Mouse (Mus musculus): ENCODE measurements around the gene Paqr8. TPM values are rescaled to one million over a fixed set of nuclear protein-coding genes. Genes with fewer than 3 reads are reported as not detected.

Paqr8 gene
- total RNA-seq, 2 experiments from 2014 or later: 2.0 to 2.3 TPM

GRCm38 (mm10) chr1:20943016-20943415, 52.6 kb downstream of the Paqr8 start:
- DNase-seq (ENCODE audit: low spot score): no peak
- intact Hi-C loops (cut with DNase I): loop anchor here (10.0 kb wide), 1 partner anchor 402 kb away; the partner anchor contains the start of gene Khdc1a

- intact Hi-C loops (cut with DNase I): loop anchor here (5.0 kb wide), 1 partner anchor 126 kb away; the partner anchor contains the start of gene Tram2
- peak; percentile 88 for DNase-seq (ENCODE audit: low spot score)
Measured at GRCm38 (mm10) chr1:20951300-20951763, 60.9 kb downstream of the Paqr8 start, which contains the start of gene Efhc1. TSS of gene Efhc1 (plus strand) at chr1:20951626.

- DNase-seq (ENCODE audit: low spot score): no peak
- intact Hi-C loops (cut with DNase I): loop anchor here (5.0 kb wide), 1 partner anchor 126 kb away; the partner anchor contains the start of gene Tram2
Measured at GRCm38 (mm10) chr1:20951799-20952198, 61.4 kb downstream of the Paqr8 start.

GRCm38 (mm10) chr1:20954876-20955275, 64.5 kb downstream of the Paqr8 start:
- intact Hi-C loops (cut with DNase I): loop anchor here (5.0 kb wide), 1 partner anchor 122 kb away; the partner anchor contains the start of gene Tram2
- no peak for DNase-seq (ENCODE audit: low spot score)

- no peak for DNase-seq (ENCODE audit: low spot score)
- intact Hi-C loops (cut with DNase I): no loop called here
Measured at GRCm38 (mm10) chr1:20969642-20970041, 79.2 kb downstream of the Paqr8 start.

- no peak for DNase-seq (ENCODE audit: low spot score)
- intact Hi-C loops (cut with DNase I): no loop called here
Measured at GRCm38 (mm10) chr1:20973389-20973788, 83.0 kb downstream of the Paqr8 start.

- intact Hi-C loops (cut with DNase I): no loop called here
- DNase-seq (ENCODE audit: low spot score): no peak
Measured at GRCm38 (mm10) chr1:20974341-20975135, 84.1 kb downstream of the Paqr8 start.

- DNase-seq (ENCODE audit: low spot score): no peak
- intact Hi-C loops (cut with DNase I): no loop called here
Measured at GRCm38 (mm10) chr1:20980553-20980952, 90.1 kb downstream of the Paqr8 start.

- intact Hi-C loops (cut with DNase I): no loop called here
- DNase-seq (ENCODE audit: low spot score): no peak
Measured at GRCm38 (mm10) chr1:20981764-20982163, 91.4 kb downstream of the Paqr8 start.

GRCm38 (mm10) chr1:20984103-20984502, 93.7 kb downstream of the Paqr8 start:
- no peak for DNase-seq (ENCODE audit: low spot score)

GRCm38 (mm10) chr1:20984582-20984981, 94.2 kb downstream of the Paqr8 start:
- no peak for DNase-seq (ENCODE audit: low spot score)
- intact Hi-C loops (cut with DNase I): no loop called here

More at GRCm38 (mm10) chr1:20984103-20984502, 93.7 kb downstream of the Paqr8 start:
- intact Hi-C loops (cut with DNase I): no loop called here

GRCm38 (mm10) chr1:20986378-20987056, 96.1 kb downstream of the Paqr8 start:
- intact Hi-C loops (cut with DNase I): no loop called here
- no peak for DNase-seq (ENCODE audit: low spot score)

Other genes with a start within 250 kb of the Paqr8 start
- not detected for gene Il17a, start 159.7 kb upstream of the Paqr8 start, total RNA-seq (2021)
- not detected for gene Il17f, start 100.0 kb upstream of the Paqr8 start, total RNA-seq (2021)
- 1 to 10 TPM; 4.7 to 5.4 TPM for gene Mcm3, start 70.3 kb upstream of the Paqr8 start, total RNA-seq (2021)
- under 1 TPM; 0.42 to 0.75 TPM for gene Efhc1, start 61.0 kb downstream of the Paqr8 start, total RNA-seq (2021)
- 1 to 10 TPM; 6.9 to 7.4 TPM for gene Tram2, start 188.6 kb downstream of the Paqr8 start, total RNA-seq (2021)